Mouse (Mus musculus) midbrain, embryonic 14.5 days (tissue): ENCODE measurements at regions not wholly inside any gene's neighbourhood (a gene's known extent, or its start where the extent isn't known, plus 50 kb on each side); places are given as distances from the start of the nearest gene placed in this dataset.

Source experiments
- ATAC-seq: fragments of 200-750 bp; cut with Nextera tagmentation; 2 replicates; pipeline ENCODE4 v1.8.0; 2017; ENCODE audit warnings: moderate number of reproducible peaks, moderate library complexity; ENCODE audit not compliant: low FRiP score, low TSS enrichment
- DNase-seq: peaks from one replicate; pipeline ENCODE4 v3.0.0-alpha.2; 2015
- H3K27ac ChIP-seq: fragments of 300-500 bp; sonication (generic); replicated peaks from 2 replicates; pipeline ENCODE4 v1.5.1; 2014; ENCODE audit warnings: mild to moderate bottlenecking, low read depth, low read length, moderate library complexity
- H3K27me3 ChIP-seq: fragments of 300-500 bp; sonication (generic); 2 replicates; pipeline ENCODE4 v1.6.1; 2014; ENCODE audit warnings: low read length, control low read depth, mixed read lengths; ENCODE audit not compliant: control insufficient read depth, insufficient read depth
- H3K36me3 ChIP-seq: fragments of 300-500 bp; sonication (generic); 2 replicates; pipeline ENCODE4 v1.6.1; 2014; ENCODE audit warnings: low read length, control low read depth; ENCODE audit not compliant: control insufficient read depth, insufficient read depth
- H3K4me1 ChIP-seq: fragments of 300-500 bp; sonication (generic); 2 replicates; pipeline ENCODE4 v1.6.1; 2014; ENCODE audit warnings: mild to moderate bottlenecking, antibody characterized with exemption, low read length, control low read depth; ENCODE audit not compliant: control insufficient read depth, insufficient read depth
- H3K4me2 ChIP-seq: fragments of 300-500 bp; sonication (generic); 2 replicates; pipeline ENCODE4 v1.6.1; 2014; ENCODE audit warnings: mild to moderate bottlenecking, low read length, moderate library complexity
- H3K4me3 ChIP-seq: fragments of 300-500 bp; sonication (generic); replicated peaks from 2 replicates; pipeline ENCODE4 v1.5.1; 2014; ENCODE audit warnings: low read depth, low read length
- H3K9ac ChIP-seq: fragments of 300-500 bp; sonication (generic); replicated peaks from 2 replicates; pipeline ENCODE4 v1.6.1; 2014; ENCODE audit warnings: mild to moderate bottlenecking, low read length, moderate library complexity
- H3K9me3 ChIP-seq: fragments of 300-500 bp; sonication (generic); 2 replicates; pipeline ENCODE4 v1.6.1; 2016; ENCODE audit warnings: low read length, control low read depth, mixed read lengths; ENCODE audit not compliant: control insufficient read depth
- WGBS: fragments of 180-500 bp; shearing (Covaris S2); extraction: QIAGEN DNeasy Blood & Tissue Kit; methylation state at CpG from one replicate; pipeline ENCODE4 v1.1.7; 2014; 5-methylcytosine and 5-hydroxymethylcytosine counted together

DNA sequence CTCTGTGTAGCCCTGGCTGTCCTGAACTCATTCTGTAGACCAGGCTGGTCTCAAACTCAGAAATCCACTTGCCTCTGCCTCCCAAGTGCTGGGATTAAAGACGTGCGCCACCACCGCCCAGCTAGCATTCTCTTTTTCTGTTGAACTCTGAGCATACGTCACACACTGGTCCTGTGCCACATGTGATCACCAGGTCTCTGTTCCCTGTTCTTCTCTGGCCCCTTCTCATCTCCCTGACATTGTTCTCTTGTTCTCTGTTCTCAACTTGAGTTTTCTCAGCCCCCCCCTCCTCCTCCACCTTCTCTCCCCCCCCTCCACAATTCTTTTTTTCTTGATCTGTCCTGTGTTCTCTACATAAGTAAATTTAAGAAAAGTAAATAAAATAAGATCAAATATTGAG is 153.1 kb downstream of the Irs2 start:
- no peaks in the 10 kb centered on the region for H3K36me3 ChIP-seq
- no peak for DNase-seq
- H3K4me2 ChIP-seq, result no peak overlapping the region
- no peaks in the 10 kb centered on the region for H3K9me3 ChIP-seq
- H3K4me3 ChIP-seq, result no peak overlapping the region
- WGBS, result 87% methylated on average over 4 of the region's 4 CpGs
- no peak overlapping the region for H3K27ac ChIP-seq
- peaks cover 8% of the 10 kb centered on the region; the same call in 1 of the 2 replicates for H3K4me1 ChIP-seq
- H3K9ac ChIP-seq, result no peak overlapping the region
- H3K27me3 ChIP-seq, result no peaks in the 10 kb centered on the region
- no peak for ATAC-seq

DNA sequence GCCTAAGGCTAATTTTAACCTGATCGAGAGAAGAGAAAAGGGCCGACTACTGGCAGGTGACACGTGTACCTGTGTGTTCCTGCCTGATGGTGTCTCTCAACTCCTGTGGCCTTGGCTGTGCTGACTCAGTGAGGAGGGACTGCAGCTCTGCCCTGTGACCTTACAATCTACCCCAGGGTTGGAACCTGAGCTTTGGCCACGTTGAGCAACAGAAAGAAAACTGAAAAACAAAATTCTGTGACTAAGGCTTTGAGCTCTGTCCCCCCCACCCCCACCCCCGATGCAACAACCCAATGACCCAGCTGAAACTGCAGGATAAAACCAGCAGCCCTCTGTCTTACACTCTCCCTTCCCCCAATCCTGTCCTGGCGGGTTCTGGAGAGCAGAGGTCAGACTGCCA is 153.7 kb downstream of the Irs2 start:
- no peaks in the 10 kb centered on the region for H3K27me3 ChIP-seq
- no peak overlapping the region for H3K27ac ChIP-seq
- H3K4me3 ChIP-seq, result no peak overlapping the region
- H3K4me1 ChIP-seq, result peaks cover 8% of the 10 kb centered on the region; the same call in 1 of the 2 replicates
- H3K9ac ChIP-seq, result no peak overlapping the region
- no peaks in the 10 kb centered on the region for H3K36me3 ChIP-seq
- 67% methylated on average over 6 of the region's 6 CpGs for WGBS
- ATAC-seq, result no peak
- H3K9me3 ChIP-seq, result no peaks in the 10 kb centered on the region
- no peak for DNase-seq
- H3K4me2 ChIP-seq, result no peak overlapping the region

DNA sequence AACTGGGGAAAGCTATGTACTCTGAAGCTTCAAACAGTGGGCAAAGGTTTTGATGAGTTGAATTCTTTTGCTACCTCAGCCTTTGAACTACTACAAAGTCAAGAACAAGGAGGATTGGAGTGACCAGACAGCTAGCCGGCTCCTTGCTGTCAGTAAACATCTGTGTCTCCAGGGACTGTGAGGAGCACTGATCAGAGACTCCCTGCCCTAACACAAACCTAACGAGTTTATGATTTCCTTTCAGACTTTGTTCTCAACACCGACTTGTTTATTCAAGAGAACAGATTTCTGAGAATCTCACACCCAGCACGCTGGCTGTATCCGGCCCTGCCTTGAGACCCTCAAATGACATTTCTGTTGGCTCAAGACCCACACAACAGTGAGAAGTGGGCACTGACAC is 154.4 kb downstream of the Irs2 start:
- no peak overlapping the region for H3K4me2 ChIP-seq
- H3K27ac ChIP-seq, result no peak overlapping the region
- DNase-seq (no peak), ATAC-seq (no peak)
- H3K9ac ChIP-seq, result no peak overlapping the region
- H3K4me3 ChIP-seq, result no peak overlapping the region
- WGBS, result 82% methylated on average over 5 of the region's 5 CpGs
- H3K27me3 ChIP-seq, result no peaks in the 10 kb centered on the region
- H3K36me3 ChIP-seq, result no peaks in the 10 kb centered on the region
- H3K4me1 ChIP-seq, result peaks cover 8% of the 10 kb centered on the region; the same call in 1 of the 2 replicates
- H3K9me3 ChIP-seq, result no peaks in the 10 kb centered on the region

DNA sequence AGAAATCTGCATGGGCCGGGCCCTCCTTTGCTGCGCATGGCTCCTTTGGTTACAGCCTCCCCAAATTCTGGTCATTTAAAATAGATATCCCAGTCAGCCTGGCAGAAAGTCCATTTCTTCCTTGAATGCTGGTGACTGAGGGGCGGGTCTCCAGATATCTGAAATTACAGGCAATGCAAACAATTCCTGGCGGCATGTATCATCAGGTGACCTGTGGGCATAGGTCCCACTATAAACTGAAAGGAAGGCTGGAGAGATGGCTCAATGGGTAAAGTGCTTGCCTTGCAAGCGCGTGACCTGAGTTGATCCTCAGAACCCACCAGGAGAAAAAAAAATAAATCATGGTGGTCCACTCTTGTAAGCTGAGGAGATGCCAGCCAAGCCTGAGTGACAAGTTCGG is 158.3 kb downstream of the Irs2 start:
- H3K9ac ChIP-seq, result no peak overlapping the region
- WGBS, result 92% methylated on average over 7 of the region's 7 CpGs
- no peak for ATAC-seq
- no peak overlapping the region for H3K4me3 ChIP-seq
- DNase-seq, result no peak
- no peaks in the 10 kb centered on the region for H3K4me1 ChIP-seq
- H3K4me2 ChIP-seq, result no peak overlapping the region
- H3K27me3 ChIP-seq, result no peaks in the 10 kb centered on the region
- no peak overlapping the region for H3K27ac ChIP-seq
- H3K9me3 ChIP-seq, result no peaks in the 10 kb centered on the region
- H3K36me3 ChIP-seq, result no peaks in the 10 kb centered on the region

DNA sequence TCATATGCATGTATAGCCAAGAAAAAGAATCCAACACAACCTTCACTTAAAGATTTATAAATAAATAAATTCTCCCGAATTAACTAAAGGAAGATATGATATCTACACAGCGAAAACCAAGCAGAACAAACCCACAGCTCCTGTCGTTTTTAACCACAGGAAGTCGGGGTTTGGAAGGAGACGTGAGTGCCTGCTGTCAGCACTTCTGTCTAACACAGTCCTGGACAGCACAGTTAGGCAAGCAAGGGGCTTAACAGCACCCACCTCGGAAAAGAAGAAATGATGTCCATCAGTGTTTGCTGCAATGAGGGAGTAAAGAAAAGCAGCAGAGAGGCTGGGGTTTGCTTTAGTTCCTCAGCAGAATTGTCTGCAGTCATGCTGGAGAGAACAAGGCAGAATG is 162.7 kb downstream of the Irs2 start:
- Histone ChIP-seq H3K4me1 (no peaks in the 10 kb centered on the region), H3K27me3 (no peaks in the 10 kb centered on the region), H3K9me3 (no peaks in the 10 kb centered on the region), H3K4me2 (no peak overlapping the region), H3K9ac (no peak overlapping the region), H3K36me3 (no peaks in the 10 kb centered on the region), H3K4me3 (no peak overlapping the region), H3K27ac (no peak overlapping the region)
- ATAC-seq, result no peak
- no peak for DNase-seq
- WGBS, result 79% methylated on average over 6 of the region's 6 CpGs

DNA sequence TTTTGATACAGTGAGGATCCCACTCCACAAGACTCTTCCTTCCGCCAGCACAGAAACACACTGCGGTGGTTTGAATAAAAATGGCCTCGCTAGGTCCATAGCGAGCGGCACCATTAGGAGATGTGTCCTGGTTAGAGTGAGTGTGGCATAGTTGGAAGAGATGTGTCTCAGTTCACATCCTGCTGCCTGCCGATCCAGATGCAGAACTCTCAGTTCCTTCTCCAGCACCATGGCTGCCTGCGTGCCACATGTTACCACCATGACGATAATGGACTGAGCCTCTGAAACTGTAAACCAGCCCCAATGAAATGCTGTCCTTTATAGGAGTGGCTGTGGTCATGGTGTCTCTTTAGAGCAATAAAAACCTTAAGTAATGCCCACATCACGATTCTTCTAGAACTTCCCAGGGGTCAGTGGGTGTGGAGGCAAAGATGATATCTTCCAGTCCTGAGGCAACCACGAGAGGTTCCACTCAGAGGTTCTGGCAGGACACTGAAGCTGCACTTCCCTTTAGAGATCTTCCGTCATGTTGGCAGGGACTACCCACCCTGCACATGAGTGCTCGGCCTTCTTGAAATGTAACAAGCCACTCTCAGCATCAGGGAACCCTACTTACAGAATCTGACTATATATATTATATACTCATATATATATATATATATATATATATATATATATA is 167.3 kb downstream of the Irs2 start:
- Histone ChIP-seq H3K4me3 (no peak overlapping the region), H3K4me1 (peaks cover 9% of the 10 kb centered on the region; the same call in 1 of the 2 replicates), H3K27ac (no peak overlapping the region), H3K36me3 (no peaks in the 10 kb centered on the region), H3K4me2 (no peak overlapping the region), H3K9ac (no peak overlapping the region), H3K27me3 (no peaks in the 10 kb centered on the region), H3K9me3 (no peaks in the 10 kb centered on the region)
- ATAC-seq, result no peak
- no peak for DNase-seq
- 96% methylated on average over 12 of the region's 12 CpGs for WGBS

DNA sequence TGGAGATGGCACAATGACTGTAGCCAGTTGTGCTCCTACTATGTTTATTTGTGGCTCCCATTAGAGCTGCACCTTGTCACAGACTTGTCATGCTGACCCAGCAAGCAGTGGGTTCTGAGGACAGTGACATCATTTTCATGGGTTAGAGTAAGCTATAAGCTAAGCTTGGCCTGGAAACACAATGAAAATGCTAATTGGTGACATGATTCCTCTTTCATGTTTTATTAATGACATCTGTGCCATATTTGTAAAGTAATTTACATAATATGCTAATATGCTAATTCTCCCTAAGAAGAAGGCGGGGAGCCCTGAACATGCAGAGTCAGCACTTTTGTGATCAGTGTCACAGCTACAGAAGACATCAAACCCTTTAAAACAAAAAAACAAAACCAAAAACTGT is 168.2 kb downstream of the Irs2 start:
- peak; percentile 60 for DNase-seq
- Histone ChIP-seq H3K4me3 (no peak overlapping the region), H3K27me3 (no peaks in the 10 kb centered on the region), H3K4me2 (no peak overlapping the region), H3K36me3 (no peaks in the 10 kb centered on the region), H3K9ac (no peak overlapping the region), H3K27ac (no peak overlapping the region), H3K4me1 (peaks cover 9% of the 10 kb centered on the region; the same call in 1 of the 2 replicates), H3K9me3 (no peaks in the 10 kb centered on the region)
- 45% methylated on average over 1 of the region's 1 CpGs for WGBS
- peak; percentile 37; the same call in 1 of the 2 replicates for ATAC-seq

DNA sequence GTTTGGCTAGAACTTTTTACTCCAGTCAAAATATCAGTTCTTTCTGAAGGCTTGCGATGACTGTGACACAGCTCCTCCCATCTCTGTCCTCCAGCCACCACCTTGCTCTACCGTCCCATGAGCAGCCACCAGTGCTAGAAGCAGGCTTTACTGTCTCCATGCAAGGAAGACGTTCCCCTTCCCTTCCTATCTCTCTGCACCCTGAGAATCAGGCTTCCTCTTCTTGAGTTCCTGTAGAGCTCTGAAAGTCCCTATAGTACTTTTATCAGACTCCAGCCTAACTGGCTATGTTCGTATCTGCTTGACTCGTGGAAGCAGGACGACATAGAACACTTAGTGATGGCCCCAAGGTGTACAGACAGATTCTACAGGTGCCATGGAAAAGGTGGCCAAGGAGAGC is 173.2 kb downstream of the Irs2 start:
- Histone ChIP-seq H3K4me1 (peaks cover 12% of the 10 kb centered on the region; the same call in 1 of the 2 replicates), H3K4me2 (no peak overlapping the region), H3K36me3 (no peaks in the 10 kb centered on the region), H3K27me3 (no peaks in the 10 kb centered on the region), H3K4me3 (no peak overlapping the region), H3K27ac (no peak overlapping the region), H3K9me3 (no peaks in the 10 kb centered on the region), H3K9ac (no peak overlapping the region)
- ATAC-seq, result no peak
- no peak for DNase-seq
- 91% methylated on average over 6 of the region's 6 CpGs for WGBS

DNA sequence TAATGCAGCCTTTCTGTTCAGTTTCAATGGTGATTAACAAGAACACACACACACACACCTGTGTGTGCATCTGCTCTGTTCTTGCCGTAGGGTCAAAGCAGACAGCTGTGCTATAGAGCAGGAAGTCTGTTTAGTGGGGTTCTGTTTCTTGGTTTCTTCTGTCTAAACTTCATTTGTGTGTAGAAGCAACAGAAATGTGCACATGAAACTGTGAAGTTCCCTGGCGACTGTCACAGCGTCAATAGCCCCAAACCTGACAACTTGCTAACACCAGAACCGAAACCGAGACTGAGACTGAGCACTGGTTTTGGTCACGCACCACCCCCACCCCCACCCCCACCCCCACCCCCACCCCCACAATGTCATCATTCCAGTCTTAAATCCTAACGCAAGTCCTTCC is 176.4 kb downstream of the Irs2 start:
- H3K36me3 ChIP-seq, result no peaks in the 10 kb centered on the region
- ATAC-seq (no peak), DNase-seq (no peak)
- H3K27me3 ChIP-seq, result no peaks in the 10 kb centered on the region
- H3K27ac ChIP-seq, result no peak overlapping the region
- H3K4me2 ChIP-seq, result no peak overlapping the region
- 0 out of 2 replicates have a peak, but pooled peaks cover 4% of the 10 kb centered on the region for H3K4me1 ChIP-seq
- H3K4me3 ChIP-seq, result no peak overlapping the region
- no peak overlapping the region for H3K9ac ChIP-seq
- H3K9me3 ChIP-seq, result no peaks in the 10 kb centered on the region
- WGBS, result 89% methylated on average over 7 of the region's 7 CpGs
